Mouse (Mus musculus) C2C12 (cell line): Measurements from ENCODE around the gene Fyb2.

ENCODE experiments used
- CTCF ChIP-seq: IDR thresholded peaks from one replicate; pipeline ENCODE4 v1.5.1; 2011; ENCODE audit not compliant: control insufficient read depth, insufficient read depth, insufficient read length
- MYOG ChIP-seq: IDR thresholded peaks from one replicate; pipeline ENCODE4 v1.6.1; 2011; ENCODE audit not compliant: control insufficient read depth, insufficient read length; ENCODE audit errors: extremely low read depth

GRCm38 (mm10) chr4:104914711-104915247 lies 1.5 kb downstream of the Fyb2 start:
- TF ChIP-seq CTCF = no peak
- TF ChIP-seq MYOG = no peak
